Mouse (Mus musculus): ENCODE data around the gene Stat5b.

DNA sequence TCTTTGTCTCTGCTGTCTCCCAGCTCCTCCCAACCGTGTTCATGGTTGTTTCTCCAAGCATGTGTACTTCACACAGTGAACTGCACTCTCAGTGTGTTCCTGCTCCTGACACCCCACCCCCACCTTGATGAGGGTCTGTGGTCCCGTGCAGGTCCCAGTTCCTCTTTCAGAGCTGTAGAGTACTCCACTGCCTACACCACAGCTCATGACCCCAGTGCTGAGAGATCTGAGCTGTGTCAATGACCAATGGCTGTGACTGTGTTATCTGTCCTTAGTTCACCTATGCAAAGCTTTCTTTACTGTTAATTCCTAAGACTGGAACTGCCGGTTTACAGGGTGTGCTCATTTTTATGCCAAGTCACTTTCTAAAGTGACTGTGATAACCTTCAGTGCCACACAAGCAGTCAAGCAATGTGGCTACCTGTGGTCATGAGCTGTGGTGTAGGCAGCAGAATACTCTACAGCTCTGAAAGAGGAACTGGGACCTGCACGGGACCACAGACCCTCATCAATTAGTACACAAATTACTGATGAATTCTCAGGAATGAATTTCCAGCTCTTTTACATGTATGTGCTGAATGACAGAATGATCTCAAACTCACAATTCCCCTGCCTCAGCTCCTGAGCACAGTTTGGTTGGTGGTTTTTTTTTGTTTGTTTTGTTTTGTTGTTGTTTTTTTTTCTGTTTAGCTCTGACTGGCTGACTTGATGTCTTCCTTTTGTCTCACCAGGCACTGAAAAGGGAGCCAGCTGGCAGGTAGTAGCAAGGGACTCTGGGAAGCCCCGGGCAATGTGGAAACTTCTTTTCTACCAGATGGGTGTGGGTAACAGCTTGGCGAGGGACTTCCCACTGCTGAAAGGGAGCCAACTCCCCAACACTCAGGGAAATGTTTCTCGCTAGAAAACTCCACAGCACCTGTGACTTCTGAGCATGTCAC is 47.0 kb upstream of the Stat5b start:
- TF ChIP-seq CTCF (IDR thresholded peaks at IDR 0.05; ENCODE audit: low read depth): no peak
- no peak for TF ChIP-seq EP300 (optimal IDR thresholded peaks at IDR 0.05)
